Mouse (Mus musculus): ENCODE results near the gene Ick. TPM values are rescaled to one million over a fixed set of nuclear protein-coding genes. Genes with fewer than 3 reads are reported as not detected.
"Not testable (repeated sequence)": the region's sequence is repeated elsewhere in the genome, so short reads cannot be mapped to it uniquely, and the experiment has no call there.

The Ick gene
- total RNA-seq, 1 experiment = 5.4 TPM

GRCm38 (mm10) chr9:78179071-78179470 lies 70.1 kb downstream of the Ick start:
- in situ Hi-C loops (cut with MboI; ENCODE audit: low sequenced_read_pairs in 2 of 2, unreplicated experiment in 2 of 2) = no loop called here
- DNase-seq (ENCODE audit: low read depth, low spot score) = no peak
- Histone ChIP-seq H3K36me3 (ENCODE audit: control insufficient read depth, insufficient read depth, low read length, poor library complexity, severe bottlenecking) (no peaks in the 10 kb centered on the region), H3K9ac (ENCODE audit: insufficient read depth, low read depth, low read length, poor library complexity, severe bottlenecking) (no peak overlapping the region), H3K4me1 (ENCODE audit: control insufficient read depth in 2 of 2, insufficient read depth in 2 of 2, low read length in 2 of 2, poor library complexity in 1 of 2) (peaks cover 4 to 6% of the 10 kb centered on the region in 2 experiments; a peak in 3 of 4 replicates), H3K9me3 (ENCODE audit: control insufficient read depth, insufficient read depth, low read depth, low read length) (no peaks in the 10 kb centered on the region), H3K4me3 (ENCODE audit: insufficient read depth in 1 of 2, low read depth in 1 of 2, low read length in 2 of 2, poor library complexity in 1 of 2, severe bottlenecking in 1 of 2) (no peak overlapping the region), H3K27ac (ENCODE audit: insufficient read depth, low read depth, low read length, poor library complexity, severe bottlenecking) (no peak overlapping the region)
- TF ChIP-seq ZNF384 (IDR thresholded peaks at IDR 0.05; ENCODE audit: low read depth, low read length) (no peak), MAFK (IDR thresholded peaks at IDR 0.05; ENCODE audit: insufficient read depth, low read depth, low read length) (no peak), CHD2 (IDR thresholded peaks at IDR 0.05; ENCODE audit: low read depth, low read length) (no peak), ZC3H11A (IDR thresholded peaks at IDR 0.05; ENCODE audit: borderline replicate concordance, low read depth, low read length) (no peak), HCFC1 (IDR thresholded peaks at IDR 0.05; ENCODE audit: borderline replicate concordance, insufficient read depth, low read length) (no peak)

- DNase-seq (ENCODE audit: low read depth, low spot score); H3K4me1 ChIP-seq (ENCODE audit: control insufficient read depth in 2 of 2, insufficient read depth in 2 of 2, low read length in 2 of 2, poor library complexity in 1 of 2); in situ Hi-C loops (cut with MboI; ENCODE audit: low sequenced_read_pairs in 2 of 2, unreplicated experiment in 2 of 2); H3K9ac ChIP-seq (ENCODE audit: insufficient read depth, low read depth, low read length, poor library complexity, severe bottlenecking); H3K27ac ChIP-seq (ENCODE audit: insufficient read depth, low read depth, low read length, poor library complexity, severe bottlenecking); H3K36me3 ChIP-seq (ENCODE audit: control insufficient read depth, insufficient read depth, low read length, poor library complexity, severe bottlenecking); H3K4me3 ChIP-seq (ENCODE audit: insufficient read depth in 1 of 2, low read depth in 1 of 2, low read length in 2 of 2, poor library complexity in 1 of 2, severe bottlenecking in 1 of 2); H3K9me3 ChIP-seq (ENCODE audit: control insufficient read depth, insufficient read depth, low read depth, low read length): not testable (repeated sequence)
These were observed 73.5 kb downstream of the Ick start, which contains the start of gene Gsta4 for GRCm38 (mm10) chr9:78182474-78182873. Gsta4 (plus strand) TSS chr9:78182774.

DNA sequence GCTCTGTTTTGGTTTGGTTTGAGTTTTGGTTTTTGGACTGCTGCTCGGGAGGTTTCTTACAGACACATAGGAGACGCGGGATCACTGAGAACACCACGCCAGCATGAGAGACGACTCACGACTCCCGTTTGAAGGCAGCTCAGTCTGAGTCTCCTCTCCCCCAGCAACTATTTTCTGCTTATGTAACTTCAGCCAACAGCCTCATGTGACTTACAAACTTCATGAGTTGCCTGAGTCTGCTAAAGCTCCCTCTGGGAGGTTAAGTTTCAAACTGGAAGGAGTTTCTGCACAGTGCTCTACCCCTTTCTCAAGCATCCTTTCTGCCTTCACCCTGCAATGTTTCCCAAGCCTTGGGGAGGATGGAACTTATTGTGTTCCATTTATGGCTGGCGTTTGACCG lies 76.7 kb downstream of the Ick start:
- Histone ChIP-seq H3K9ac (ENCODE audit: insufficient read depth, low read depth, low read length, poor library complexity, severe bottlenecking) (no peak overlapping the region), H3K4me3 (ENCODE audit: insufficient read depth in 1 of 2, low read depth in 1 of 2, low read length in 2 of 2, poor library complexity in 1 of 2, severe bottlenecking in 1 of 2) (no peak overlapping the region), H3K36me3 (ENCODE audit: control insufficient read depth, insufficient read depth, low read length, poor library complexity, severe bottlenecking) (no peaks in the 10 kb centered on the region), H3K9me3 (ENCODE audit: control insufficient read depth, insufficient read depth, low read depth, low read length) (no peaks in the 10 kb centered on the region), H3K27ac (ENCODE audit: insufficient read depth, low read depth, low read length, poor library complexity, severe bottlenecking) (no peak overlapping the region; the same call in 1 of the 2 replicates), H3K4me1 (ENCODE audit: control insufficient read depth in 2 of 2, insufficient read depth in 2 of 2, low read length in 2 of 2, poor library complexity in 1 of 2) (peaks cover 6 to 7% of the 10 kb centered on the region in 2 experiments)
- TF ChIP-seq CHD2 (IDR thresholded peaks at IDR 0.05; ENCODE audit: low read depth, low read length) (no peak), ZNF384 (IDR thresholded peaks at IDR 0.05; ENCODE audit: low read depth, low read length) (no peak), HCFC1 (IDR thresholded peaks at IDR 0.05; ENCODE audit: borderline replicate concordance, insufficient read depth, low read length) (no peak), ZC3H11A (IDR thresholded peaks at IDR 0.05; ENCODE audit: borderline replicate concordance, low read depth, low read length) (no peak), MAFK (IDR thresholded peaks at IDR 0.05; ENCODE audit: insufficient read depth, low read depth, low read length) (no peak)
- in situ Hi-C loops (cut with MboI; ENCODE audit: low sequenced_read_pairs in 2 of 2, unreplicated experiment in 2 of 2) = no loop called here
- DNase-seq (ENCODE audit: low read depth, low spot score) = no peak

DNA sequence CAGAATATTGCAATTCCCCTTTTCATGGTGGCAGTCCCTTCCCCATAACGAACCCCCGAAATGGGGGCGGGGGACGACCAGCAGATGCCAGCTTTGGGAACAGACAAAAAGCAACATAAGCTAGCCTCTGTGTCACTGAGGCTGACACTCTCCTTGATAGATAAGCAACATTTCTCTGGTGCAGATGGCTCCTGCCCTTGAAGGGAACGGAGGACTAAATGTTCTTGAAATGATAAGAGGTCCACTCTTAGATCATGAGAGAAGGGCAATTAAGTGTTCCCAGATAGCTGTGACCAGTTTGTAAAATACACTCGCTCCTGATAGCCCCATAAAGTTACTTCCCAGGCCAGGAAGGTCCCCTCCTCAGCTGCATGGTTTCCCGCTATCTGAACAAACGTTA lies 79.9 kb downstream of the Ick start:
- Histone ChIP-seq H3K4me1 (ENCODE audit: control insufficient read depth in 2 of 2, insufficient read depth in 2 of 2, low read length in 2 of 2, poor library complexity in 1 of 2) (peaks cover 6 to 7% of the 10 kb centered on the region in 2 experiments), H3K27ac (ENCODE audit: insufficient read depth, low read depth, low read length, poor library complexity, severe bottlenecking) (no peak overlapping the region), H3K4me3 (ENCODE audit: insufficient read depth in 1 of 2, low read depth in 1 of 2, low read length in 2 of 2, poor library complexity in 1 of 2, severe bottlenecking in 1 of 2) (no peak overlapping the region), H3K36me3 (ENCODE audit: control insufficient read depth, insufficient read depth, low read length, poor library complexity, severe bottlenecking) (no peaks in the 10 kb centered on the region), H3K9ac (ENCODE audit: insufficient read depth, low read depth, low read length, poor library complexity, severe bottlenecking) (no peak overlapping the region), H3K9me3 (ENCODE audit: control insufficient read depth, insufficient read depth, low read depth, low read length) (no peaks in the 10 kb centered on the region)
- no peak for TF ChIP-seq CHD2 (IDR thresholded peaks at IDR 0.05; ENCODE audit: low read depth, low read length)
- no peak for TF ChIP-seq ZNF384 (IDR thresholded peaks at IDR 0.05; ENCODE audit: low read depth, low read length)
- TF ChIP-seq ZC3H11A (IDR thresholded peaks at IDR 0.05; ENCODE audit: borderline replicate concordance, low read depth, low read length) = no peak
- no peak for TF ChIP-seq HCFC1 (IDR thresholded peaks at IDR 0.05; ENCODE audit: borderline replicate concordance, insufficient read depth, low read length)
- TF ChIP-seq MAFK (IDR thresholded peaks at IDR 0.05; ENCODE audit: insufficient read depth, low read depth, low read length) = no peak
- in situ Hi-C loops (cut with MboI; ENCODE audit: low sequenced_read_pairs in 2 of 2, unreplicated experiment in 2 of 2) = no loop called here
- no peak for DNase-seq (ENCODE audit: low read depth, low spot score)
